9 mouse cellular contexts compared by ENCODE assay signal in genomic region chr1:72183554-72183953, GRCm38 (mm10). TPM values are rescaled to one million over a fixed set of nuclear protein-coding genes. Genes with fewer than 3 reads are reported as not detected.
DNase-seq lines count a peak whose midpoint lies in the region; ATAC-seq and TF ChIP-seq lines count a peak whose summit lies in the region.
"Had no signal": no experiment of that assay in that cellular context is flagged by ENCODE, and none has a peak within 500 bp of the region (broad histone marks: within the 10 kb centered on the region; RNA-seq: fewer than 3 reads in every experiment).

No protein-coding gene starts in this region.

- TF ChIP-seq CTCF in kidney, adult 2 months (conservative IDR thresholded peaks at IDR 0.05; ENCODE audit: insufficient read depth, insufficient read length, low read depth, low read length): no peak

- H3K27ac ChIP-seq in kidney, embryonic 15.5 days: no peak overlapping the region
- no peak overlapping the region for H3K27ac ChIP-seq in kidney, adult 2 months (ENCODE audit: insufficient read depth, low read depth, low read length)
- no peak overlapping the region for H3K27ac ChIP-seq in forebrain, embryonic 12.5 days
- H3K27ac ChIP-seq in limb, embryonic 12.5 days: no peak overlapping the region
- no peak overlapping the region for H3K27ac ChIP-seq in neural tube, embryonic 14.5 days (ENCODE audit: low read depth, low read length)

- H3K9me3 ChIP-seq in kidney, embryonic 15.5 days (replicated peaks): no peaks in the 10 kb centered on the region
- no peaks in the 10 kb centered on the region for H3K9me3 ChIP-seq in forebrain, embryonic 12.5 days
- H3K9me3 ChIP-seq in limb, embryonic 12.5 days: no peaks in the 10 kb centered on the region
- no peaks in the 10 kb centered on the region for H3K9me3 ChIP-seq in neural tube, embryonic 14.5 days (ENCODE audit: control insufficient read depth, low read length)
- H3K9me3 ChIP-seq: liver, embryonic 15.5 days had no signal

- peak overlapping the region; percentile 51 for H3K4me2 ChIP-seq in kidney, embryonic 15.5 days
- H3K4me2 ChIP-seq in forebrain, embryonic 12.5 days: peak overlapping the region; percentile 47
- peak overlapping the region; percentile 57 for H3K4me2 ChIP-seq in limb, embryonic 12.5 days
- peak overlapping the region; percentile 45; the same call in 1 of the 2 replicates for H3K4me2 ChIP-seq in neural tube, embryonic 14.5 days (ENCODE audit: low read depth, low read length)

- H3K9ac ChIP-seq in kidney, embryonic 15.5 days: no peak overlapping the region
- no peak overlapping the region for H3K9ac ChIP-seq in forebrain, embryonic 12.5 days
- H3K9ac ChIP-seq in limb, embryonic 12.5 days (replicated peaks): no peak overlapping the region
- peak overlapping the region; percentile 25; the same call in 1 of the 2 replicates for H3K9ac ChIP-seq in neural tube, embryonic 14.5 days (replicated peaks; ENCODE audit: low read depth, low read length)
- H3K9ac ChIP-seq: liver, embryonic 15.5 days had no signal

- 0 out of 2 replicates have a peak, but pooled peaks have one; percentile 9 for ATAC-seq in kidney, embryonic 15.5 days (replicated peaks; ENCODE audit: low FRiP score)
- ATAC-seq in forebrain, embryonic 12.5 days (ENCODE audit: low FRiP score): no peak; the same call in 1 of the 2 replicates
- ATAC-seq in limb, embryonic 12.5 days (ENCODE audit: insufficient number of reproducible peaks, insufficient read depth, low FRiP score, low TSS enrichment, low read depth): no peak
- ATAC-seq in neural tube, embryonic 14.5 days (ENCODE audit: low read depth): peak; percentile 35; the same call in 1 of the 2 replicates

- H3K36me3 ChIP-seq in kidney, embryonic 15.5 days: no peaks in the 10 kb centered on the region
- no peaks in the 10 kb centered on the region for H3K36me3 ChIP-seq in kidney, adult 2 months (ENCODE audit: control insufficient read depth, insufficient read depth, low read length)
- no peaks in the 10 kb centered on the region for H3K36me3 ChIP-seq in forebrain, embryonic 12.5 days (replicated peaks)
- H3K36me3 ChIP-seq in limb, embryonic 12.5 days: no peaks in the 10 kb centered on the region
- H3K36me3 ChIP-seq in neural tube, embryonic 14.5 days (ENCODE audit: control insufficient read depth, insufficient read depth, low read length): no peaks in the 10 kb centered on the region
- H3K36me3 ChIP-seq: liver, embryonic 15.5 days had no signal

- no peak overlapping the region for H3K4me3 ChIP-seq in kidney, embryonic 15.5 days (replicated peaks)
- no peak overlapping the region for H3K4me3 ChIP-seq in kidney, adult 2 months (ENCODE audit: insufficient read depth, low read depth, low read length)
- 0 out of 2 replicates have a peak overlapping the region, but pooled peaks have one; percentile 11 for H3K4me3 ChIP-seq in forebrain, embryonic 12.5 days (replicated peaks)
- H3K4me3 ChIP-seq in limb, embryonic 12.5 days (replicated peaks): 0 out of 2 replicates have a peak overlapping the region, but pooled peaks have one; percentile 16
- no peak overlapping the region for H3K4me3 ChIP-seq in neural tube, embryonic 14.5 days (ENCODE audit: low read depth, low read length)
- H3K4me3 ChIP-seq: liver, embryonic 15.5 days had no signal

- no peaks in the 10 kb centered on the region for H3K27me3 ChIP-seq in kidney, embryonic 15.5 days
- no peaks in the 10 kb centered on the region for H3K27me3 ChIP-seq in kidney, adult 2 months (replicated peaks; ENCODE audit: control insufficient read depth, insufficient read depth, low read length)
- 0 out of 2 replicates have a peak, but pooled peaks cover 2% of the 10 kb centered on the region for H3K27me3 ChIP-seq in forebrain, embryonic 12.5 days
- H3K27me3 ChIP-seq in limb, embryonic 12.5 days: no peaks in the 10 kb centered on the region
- H3K27me3 ChIP-seq in neural tube, embryonic 14.5 days (ENCODE audit: control insufficient read depth, insufficient read depth, low read length): no peaks in the 10 kb centered on the region
- H3K27me3 ChIP-seq: liver, embryonic 15.5 days had no signal

- no peak for TF ChIP-seq POLR2A in kidney, adult 2 months (IDR thresholded peaks at IDR 0.05; ENCODE audit: low read depth, low read length)

- H3K4me1 ChIP-seq in kidney, embryonic 15.5 days: peaks cover 22% of the 10 kb centered on the region
- H3K4me1 ChIP-seq in kidney, adult 2 months (ENCODE audit: control insufficient read depth, insufficient read depth, low read length): peaks cover 7% of the 10 kb centered on the region; the same call in 1 of the 2 replicates
- H3K4me1 ChIP-seq in forebrain, embryonic 12.5 days: peaks cover 14% of the 10 kb centered on the region
- H3K4me1 ChIP-seq in limb, embryonic 12.5 days (replicated peaks): peaks cover 34% of the 10 kb centered on the region
- H3K4me1 ChIP-seq in neural tube, embryonic 14.5 days (ENCODE audit: control insufficient read depth, insufficient read depth, low read length): peaks cover 8% of the 10 kb centered on the region; the same call in 1 of the 2 replicates

- WGBS in kidney, embryonic 15.5 days: 60% methylated on average over 6 of the region's 6 CpGs
- WGBS in kidney, adult 2 months: 66% methylated on average over 6 of the region's 6 CpGs
- 64% methylated on average over 6 of the region's 6 CpGs for WGBS in forebrain, embryonic 12.5 days
- 48% methylated on average over 6 of the region's 6 CpGs for WGBS in limb, embryonic 12.5 days
- 56% methylated on average over 6 of the region's 6 CpGs for WGBS in neural tube, embryonic 14.5 days

- DNase-seq in kidney, adult 2 months: no peak
- no peak for DNase-seq in adrenal gland, adult 8-10 months
- DNase-seq in adrenal gland, postnatal 36 days: no peak
- no peak for DNase-seq in urinary bladder, postnatal 25 days (ENCODE audit: low spot score)

RNA-seq across cellular contexts. Expression of gene Mreg, which starts 28.6 kb away (rescaled TPM):
- polyA plus RNA-seq in kidney, embryonic 15.5 days (2015; fragmentation: Nextera tagmentation; extraction: Ambion mirVana): 5.4 and 5.7 TPM in 2 replicates
- 2.3 and 3.2 TPM in 2 replicates for polyA plus RNA-seq in kidney, adult 2 months (2012; rRNA removed)
- 2.0 and 3.0 TPM in 2 replicates for polyA plus RNA-seq in forebrain, embryonic 12.5 days (2016; fragmentation: Nextera tagmentation; extraction: Ambion mirVana)
- polyA plus RNA-seq in limb, embryonic 12.5 days (2016; fragmentation: Nextera tagmentation; extraction: Ambion mirVana): 2.4 and 2.8 TPM in 2 replicates
- polyA plus RNA-seq in neural tube, embryonic 14.5 days (2014; fragmentation: Nextera tagmentation; extraction: Ambion mirVana): 3.0 and 3.1 TPM in 2 replicates
- 1 to 10 TPM; 1.1 to 1.9 (median 1.1) TPM for total RNA-seq in adrenal gland, adult 8-10 months (2022)
- 1 to 10 TPM; 1.2 to 1.8 TPM for total RNA-seq in adrenal gland, postnatal 36 days (2021)

Comparison
In these comparisons a context has a peak if more than half of its experiments do, and no peak if none do; other contexts are left out.
1. ATAC-seq: peak in kidney, embryonic 15.5 days (single experiment) and neural tube, embryonic 14.5 days (single experiment); none in forebrain, embryonic 12.5 days (single experiment) and limb, embryonic 12.5 days (single experiment).
2. H3K4me3 ChIP-seq: peak in forebrain, embryonic 12.5 days (single experiment) and limb, embryonic 12.5 days (single experiment); none in kidney, embryonic 15.5 days (single experiment), kidney, adult 2 months (single experiment) and neural tube, embryonic 14.5 days (single experiment).
3. Peak in every context shown above with its lines, with median percentiles within 50 percentile points of each other: H3K4me2 ChIP-seq.